Mouse (Mus musculus) spleen, adult 2 months (tissue): ENCODE measurements around the gene Ankrd33. TPM values are rescaled to one million over a fixed set of nuclear protein-coding genes. Genes with fewer than 3 reads are reported as not detected.

Experiments used
- DNase-seq, 2 experiments: peaks; one replicate each; pipeline versions ENCODE4 v3.0.0 to v3.0.0-alpha.2; 2012 to 2021; ENCODE audit warnings: low spot score in 2 of 2, low read depth in 1 of 2
- H3K27ac ChIP-seq: fragments of 200-500 bp; 2 replicates; pipeline ENCODE4 v1.5.1; 2012; ENCODE audit warnings: low read length, inconsistent platforms; ENCODE audit not compliant: insufficient read depth
- H3K27me3 ChIP-seq: fragments of 200-500 bp; 2 replicates; pipeline ENCODE4 v1.6.1; 2012; ENCODE audit warnings: mild to moderate bottlenecking, moderate library complexity, low read length, inconsistent platforms; ENCODE audit not compliant: control insufficient read depth, insufficient read depth
- H3K36me3 ChIP-seq: fragments of 200-500 bp; 2 replicates; pipeline ENCODE4 v1.6.1; 2012; ENCODE audit warnings: mild to moderate bottlenecking, low read length, inconsistent platforms; ENCODE audit not compliant: control insufficient read depth, insufficient read depth
- H3K4me1 ChIP-seq: fragments of 200-500 bp; 2 replicates; pipeline ENCODE4 v1.6.1; 2011; ENCODE audit warnings: inconsistent platforms; ENCODE audit not compliant: control insufficient read depth, insufficient read depth, insufficient read length
- H3K4me3 ChIP-seq: fragments of 200-500 bp; 2 replicates; pipeline ENCODE4 v1.5.1; 2011; ENCODE audit warnings: mild to moderate bottlenecking, inconsistent platforms; ENCODE audit not compliant: insufficient read depth, insufficient read length; ENCODE audit errors: extremely low read depth
- CTCF ChIP-seq: fragments of 200-500 bp; IDR thresholded peaks from 2 replicates; pipeline ENCODE4 v1.5.1; 2011; ENCODE audit warnings: mild to moderate bottlenecking, inconsistent platforms; ENCODE audit not compliant: insufficient read depth, insufficient read length, insufficient replicate concordance; ENCODE audit errors: extremely low read depth
- POLR2A ChIP-seq: fragments of 200-500 bp; IDR thresholded peaks from 2 replicates; pipeline ENCODE4 v1.6.1; 2011; ENCODE audit warnings: low read depth, low read length, inconsistent platforms
- WGBS: fragments of 180-500 bp; shearing (Covaris S2); methylation state at CpG from one replicate; pipeline ENCODE4 v1.1.7; 2018; 5-methylcytosine and 5-hydroxymethylcytosine counted together
- polyA plus RNA-seq: library from polyadenylated mRNA; depleted of rRNA; stranded (reverse); fragments of >200 nt; gene quantifications from 2 replicates; pipeline ENCODE4 v1.2.3, GENCODE M21; 2012

The Ankrd33 gene
- polyA plus RNA-seq, 1 experiment: not detected

- 81% methylated on average over 4 of the region's 4 CpGs for WGBS
- TF ChIP-seq POLR2A (no peak), CTCF (no peak)
- Histone ChIP-seq H3K36me3 (no peaks in the 10 kb centered on the region), H3K4me3 (no peak overlapping the region), H3K27me3 (no peaks in the 10 kb centered on the region), H3K4me1 (no peaks in the 10 kb centered on the region), H3K27ac (no peak overlapping the region)
- no peak for DNase-seq
Measured at GRCm38 (mm10) chr15:101123202-101123601, 7.6 kb downstream of the Ankrd33 start.

GRCm38 (mm10) chr15:101125561-101125960 is 10.0 kb downstream of the Ankrd33 start:
- Histone ChIP-seq H3K4me3 (no peak overlapping the region), H3K27ac (no peak overlapping the region), H3K36me3 (no peaks in the 10 kb centered on the region), H3K4me1 (no peaks in the 10 kb centered on the region), H3K27me3 (peaks cover 7% of the 10 kb centered on the region)
- 85% methylated on average over 6 of the region's 6 CpGs for WGBS
- DNase-seq: no peak
- TF ChIP-seq CTCF: no peak
- TF ChIP-seq POLR2A: no peak

GRCm38 (mm10) chr15:101126876-101127544 is 11.5 kb downstream of the Ankrd33 start:
- Histone ChIP-seq H3K4me1 (no peaks in the 10 kb centered on the region; the same call in 1 of the 2 replicates), H3K27ac (no peak overlapping the region), H3K36me3 (no peaks in the 10 kb centered on the region), H3K4me3 (no peak overlapping the region), H3K27me3 (peaks cover 7% of the 10 kb centered on the region)
- DNase-seq: no peak
- no peak for TF ChIP-seq CTCF
- no peak for TF ChIP-seq POLR2A
- 87% methylated on average over 12 of the region's 12 CpGs for WGBS

DNA sequence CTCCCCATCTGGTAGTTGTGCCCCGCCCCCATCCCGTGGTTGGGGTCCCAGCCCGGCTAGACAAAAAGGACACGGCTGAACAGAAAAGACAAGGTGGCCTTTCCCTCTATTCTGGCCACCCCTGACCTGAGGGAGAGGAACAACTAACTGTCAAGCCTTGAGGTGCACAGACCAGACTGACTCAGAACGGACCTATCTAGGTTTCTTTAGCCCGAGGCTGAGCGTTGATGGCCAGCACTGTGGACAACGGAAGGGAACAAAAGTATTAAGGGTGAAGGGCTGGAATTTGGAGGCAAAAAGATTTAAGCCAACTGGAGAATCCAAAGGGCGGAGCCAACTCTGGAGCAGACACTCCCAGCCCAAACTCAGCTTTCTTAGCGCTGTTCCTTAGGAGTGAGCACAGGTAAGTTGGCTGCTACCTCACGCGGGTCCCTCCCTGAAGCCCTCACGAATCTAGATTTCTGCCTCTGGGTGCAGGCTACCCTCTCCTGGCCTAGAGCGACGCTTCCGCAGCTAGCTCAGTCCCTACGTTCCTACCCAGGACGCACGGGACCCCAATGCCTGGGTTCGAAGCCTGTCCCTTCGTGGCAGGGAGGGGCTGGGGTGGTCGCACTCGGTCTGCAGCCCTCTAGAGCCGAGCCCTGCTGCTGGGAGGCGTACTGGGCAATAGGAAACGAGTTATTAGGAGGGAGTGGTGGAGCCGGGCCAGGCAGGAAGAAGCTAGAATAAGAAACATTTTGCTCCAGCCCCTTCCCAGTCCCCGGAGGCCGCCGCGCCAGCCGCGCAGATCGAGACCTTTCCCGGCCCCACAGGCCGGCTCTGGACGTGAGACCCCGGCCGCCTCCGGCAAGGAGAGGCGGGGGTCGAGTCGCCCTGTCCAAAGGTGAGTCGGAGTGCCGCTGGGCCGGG is 12.9 kb downstream of the Ankrd33 start, which contains the start of gene Acvrl1:
Acvrl1 (plus strand) TSS at position 342 of the 909 bp plus-strand sequence.
- no peak for DNase-seq
- Histone ChIP-seq H3K27ac (peak within 1 kb of the TSS; percentile 48), H3K4me3 (peak within 1 kb of the TSS; percentile 44), H3K4me1 (peaks cover 3% of the 10 kb centered on the region; the same call in 1 of the 2 replicates), H3K27me3 (peaks cover 7% of the 10 kb centered on the region), H3K36me3 (no peaks in the 10 kb centered on the region)
- no peak for TF ChIP-seq POLR2A
- 9% methylated on average over 46 of the region's 46 CpGs for WGBS

DNA sequence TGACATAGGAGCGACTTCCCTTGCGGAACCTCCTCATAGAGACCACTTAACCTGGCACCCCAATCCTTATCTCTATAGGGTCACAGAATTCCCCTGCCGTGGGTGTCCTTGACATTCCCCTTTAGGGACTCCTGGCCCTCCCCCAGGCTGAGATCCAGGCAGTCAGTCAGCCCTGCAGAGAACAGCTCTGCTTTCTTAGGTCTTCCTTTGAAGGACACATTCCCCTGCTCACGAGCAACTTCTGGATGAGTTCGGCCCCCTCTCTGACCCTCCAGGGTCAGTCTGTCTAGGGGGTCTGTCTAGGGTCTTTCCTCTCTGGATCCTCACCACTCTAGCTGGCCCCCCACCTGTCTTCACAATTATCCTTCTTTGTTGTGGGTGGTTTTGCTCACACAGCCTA is 13.9 kb downstream of the Ankrd33 start:
- no peak overlapping the region for H3K4me3 ChIP-seq
- peaks cover 7% of the 10 kb centered on the region for H3K27me3 ChIP-seq
- no peak overlapping the region for H3K27ac ChIP-seq
- 58% methylated on average over 5 of the region's 5 CpGs for WGBS
- H3K36me3 ChIP-seq: no peaks in the 10 kb centered on the region
- DNase-seq: no peak
- peaks cover 7% of the 10 kb centered on the region; the same call in 1 of the 2 replicates for H3K4me1 ChIP-seq
- TF ChIP-seq CTCF (no peak), POLR2A (no peak)

- TF ChIP-seq CTCF (no peak), POLR2A (no peak)
- Histone ChIP-seq H3K27ac (no peak overlapping the region), H3K4me1 (peaks cover 11% of the 10 kb centered on the region; the same call in 1 of the 2 replicates), H3K27me3 (peaks cover 7% of the 10 kb centered on the region), H3K4me3 (no peak overlapping the region), H3K36me3 (no peaks in the 10 kb centered on the region)
- WGBS: 12% methylated on average over 11 of the region's 11 CpGs
- DNase-seq: no peak
Measured at GRCm38 (mm10) chr15:101131498-101131897, 15.9 kb downstream of the Ankrd33 start.

DNA sequence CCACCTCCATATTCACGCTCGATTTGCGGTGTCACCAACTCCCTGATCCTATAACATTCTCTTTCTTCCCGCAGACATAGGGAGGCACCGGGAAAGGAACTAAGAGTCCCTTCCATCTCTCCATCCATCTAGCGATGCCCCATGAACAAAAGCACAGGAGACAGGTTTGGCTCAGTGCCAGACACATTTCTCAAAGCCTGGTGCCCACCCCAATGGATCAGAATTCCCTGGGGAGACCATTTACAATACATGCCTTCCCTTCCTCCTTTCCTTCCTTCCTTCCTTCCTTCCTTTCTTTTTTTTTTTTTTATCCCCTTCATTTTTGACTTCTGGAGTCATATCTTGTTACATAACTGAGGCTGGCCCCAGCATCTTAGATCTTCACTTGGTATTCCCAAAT is 16.5 kb downstream of the Ankrd33 start:
- no peak for DNase-seq
- 70% methylated on average over 6 of the region's 6 CpGs for WGBS
- no peak overlapping the region for H3K27ac ChIP-seq
- peaks cover 7% of the 10 kb centered on the region for H3K27me3 ChIP-seq
- peaks cover 11% of the 10 kb centered on the region; the same call in 1 of the 2 replicates for H3K4me1 ChIP-seq
- H3K4me3 ChIP-seq: no peak overlapping the region
- H3K36me3 ChIP-seq: no peaks in the 10 kb centered on the region
- no peak for TF ChIP-seq POLR2A
- TF ChIP-seq CTCF: no peak
